Mouse (Mus musculus): ENCODE results near the gene Gm21616. TPM values are rescaled to one million over a fixed set of nuclear protein-coding genes. Genes with fewer than 3 reads are reported as not detected.
"Not testable (repeated sequence)": the region's sequence is repeated elsewhere in the genome, so short reads cannot be mapped to it uniquely, and the experiment has no call there.

The Gm21616 gene
- polyA plus RNA-seq (2012; rRNA removed), result not detected in 2 replicates

- not testable (repeated sequence) for DNase-seq (ENCODE audit: low read depth)
These were observed at the start of gene Gm21616 for GRCm38 (mm10) chrX:125435242-125435641. Gm21616 (plus strand) TSS chrX:125435542.
